Mouse (Mus musculus) neural tube, embryonic 12.5 days (tissue): ENCODE measurements at regions not wholly inside any gene's neighbourhood (a gene's known extent, or its start where the extent isn't known, plus 50 kb on each side); places are given as distances from the start of the nearest gene placed in this dataset.

Experiments used
- ATAC-seq: fragments of 200-750 bp; cut with Nextera tagmentation; 2 replicates; pipeline ENCODE4 v1.8.0; 2017; ENCODE audit warnings: low read depth, mild to moderate bottlenecking, moderate TSS enrichment, moderate library complexity; ENCODE audit not compliant: low FRiP score
- H3K27ac ChIP-seq: fragments of 300-500 bp; sonication (generic); 2 replicates; pipeline ENCODE4 v1.5.1; 2016
- H3K27me3 ChIP-seq: fragments of 300-500 bp; sonication (generic); replicated peaks from 2 replicates; pipeline ENCODE4 v1.6.1; 2016; ENCODE audit warnings: mild to moderate bottlenecking
- H3K36me3 ChIP-seq: fragments of 300-500 bp; sonication (generic); 2 replicates; pipeline ENCODE4 v1.6.1; 2016; ENCODE audit warnings: mild to moderate bottlenecking
- H3K4me1 ChIP-seq: fragments of 300-500 bp; sonication (generic); 2 replicates; pipeline ENCODE4 v1.6.1; 2016
- H3K4me2 ChIP-seq: fragments of 300-500 bp; sonication (generic); replicated peaks from 2 replicates; pipeline ENCODE4 v1.6.1; 2016; ENCODE audit warnings: mild to moderate bottlenecking
- H3K4me3 ChIP-seq: fragments of 300-500 bp; sonication (generic); 2 replicates; pipeline ENCODE4 v1.5.1; 2016
- H3K9ac ChIP-seq: fragments of 300-500 bp; sonication (generic); 2 replicates; pipeline ENCODE4 v1.6.1; 2016; ENCODE audit warnings: mild to moderate bottlenecking
- H3K9me3 ChIP-seq: fragments of 300-500 bp; sonication (generic); 2 replicates; pipeline ENCODE4 v1.6.1; 2016; ENCODE audit warnings: mild to moderate bottlenecking
- WGBS: fragments of 180-500 bp; shearing (Covaris S2); methylation state at CpG from one replicate; pipeline ENCODE4 v1.1.7; 2016; 5-methylcytosine and 5-hydroxymethylcytosine counted together

DNA sequence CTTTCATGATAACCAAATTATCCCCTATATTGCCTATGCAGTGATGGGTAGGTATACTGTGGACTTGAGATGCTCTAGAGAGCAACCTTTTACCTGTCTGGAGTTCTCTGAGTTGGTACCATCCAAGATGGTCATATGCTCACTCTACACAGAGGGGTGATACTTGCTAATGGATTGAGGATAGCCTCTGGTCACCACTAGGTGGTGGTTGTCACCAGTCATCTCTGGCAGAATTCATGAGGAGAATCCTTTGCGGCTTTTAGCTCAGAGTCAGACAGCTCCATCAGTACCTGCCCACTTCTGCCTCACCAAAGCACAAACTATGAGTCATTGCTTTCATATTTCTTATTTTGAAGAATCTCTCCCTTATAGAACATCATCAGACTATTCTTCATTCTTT is 500.9 kb upstream of the Impad1 start:
- Histone ChIP-seq H3K9me3 (no peaks in the 10 kb centered on the region), H3K4me2 (no peak overlapping the region), H3K4me3 (no peak overlapping the region), H3K36me3 (no peaks in the 10 kb centered on the region), H3K27me3 (no peaks in the 10 kb centered on the region), H3K4me1 (no peaks in the 10 kb centered on the region), H3K9ac (no peak overlapping the region), H3K27ac (no peak overlapping the region)
- no peak for ATAC-seq
- 97% methylated on average over 1 of the region's 1 CpGs for WGBS

- H3K4me2 ChIP-seq, result no peak overlapping the region
- no peak overlapping the region for H3K4me3 ChIP-seq
- H3K27ac ChIP-seq, result no peak overlapping the region
- H3K4me1 ChIP-seq, result no peaks in the 10 kb centered on the region
- H3K27me3 ChIP-seq, result no peaks in the 10 kb centered on the region
- H3K9ac ChIP-seq, result no peak overlapping the region
- no peaks in the 10 kb centered on the region for H3K36me3 ChIP-seq
- no peaks in the 10 kb centered on the region for H3K9me3 ChIP-seq
- 56% methylated on average over 1 of the region's 1 CpGs for WGBS
- ATAC-seq, result no peak
These were observed 483.0 kb upstream of the Impad1 start for GRCm38 (mm10) chr4:5276113-5276512.
